Mouse (Mus musculus) retina, postnatal 1 day (tissue): Measurements from ENCODE around the gene Psat1.

Source experiments
- DNase-seq: peaks from one replicate; pipeline ENCODE4 v3.0.0-alpha.2; 2012

The Psat1 gene

DNA sequence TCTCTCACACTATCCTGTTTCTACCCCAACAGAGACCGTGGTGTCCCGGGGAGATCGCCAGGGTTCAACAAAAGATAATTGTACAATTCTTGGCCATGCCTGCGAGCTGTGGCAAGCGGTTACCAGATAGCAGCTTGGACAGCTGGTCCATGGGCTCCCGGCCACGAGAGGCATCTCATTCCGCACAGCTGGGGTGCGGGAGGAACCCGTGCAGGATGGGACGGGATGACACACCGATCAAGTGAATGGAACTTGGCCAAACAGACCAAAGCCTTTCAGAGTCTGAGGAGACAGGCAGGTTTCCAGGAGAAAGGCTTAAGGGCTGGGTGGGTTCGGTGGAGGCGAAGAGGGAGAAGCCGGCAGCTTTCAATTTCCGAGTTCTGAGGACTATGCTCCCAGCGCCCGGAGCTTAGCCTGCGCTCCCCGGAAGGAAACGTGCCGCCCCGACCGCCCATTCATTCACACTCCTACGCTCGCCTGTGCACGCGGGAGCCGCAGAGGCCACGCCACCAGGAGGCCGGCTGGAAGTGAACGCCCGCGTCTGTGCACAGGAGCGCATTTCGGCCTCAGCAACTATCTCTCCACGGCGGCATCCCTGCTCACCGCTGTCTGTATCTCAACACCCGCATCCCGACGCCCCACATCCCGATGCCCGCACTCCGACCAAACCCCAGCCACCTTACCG, 22.8 kb downstream of the Psat1 start:
- DNase-seq, result peak; percentile 70

DNA sequence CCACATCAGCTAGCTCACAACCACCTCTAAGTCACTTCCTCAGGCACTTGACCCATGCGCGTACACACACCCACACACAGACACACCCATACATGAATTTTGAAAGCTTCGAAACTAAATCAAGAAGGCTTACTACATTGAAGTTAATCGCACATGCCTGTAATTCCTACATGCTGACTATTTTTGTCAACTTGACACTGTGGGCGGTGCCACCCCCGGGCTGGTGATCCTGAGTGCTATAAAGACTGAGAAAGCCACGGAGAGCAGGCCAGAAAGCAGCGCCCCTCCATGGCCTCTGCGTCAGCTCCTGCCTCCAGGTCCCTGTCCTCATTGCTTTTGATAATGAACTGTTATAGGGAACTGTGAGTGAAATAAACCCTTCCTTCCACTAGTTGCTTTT, 23.7 kb downstream of the Psat1 start:
- peak; percentile 27 for DNase-seq

- no peak for DNase-seq
These were observed 27.8 kb downstream of the Psat1 start for GRCm38 (mm10) chr19:15919336-15919735.

DNA sequence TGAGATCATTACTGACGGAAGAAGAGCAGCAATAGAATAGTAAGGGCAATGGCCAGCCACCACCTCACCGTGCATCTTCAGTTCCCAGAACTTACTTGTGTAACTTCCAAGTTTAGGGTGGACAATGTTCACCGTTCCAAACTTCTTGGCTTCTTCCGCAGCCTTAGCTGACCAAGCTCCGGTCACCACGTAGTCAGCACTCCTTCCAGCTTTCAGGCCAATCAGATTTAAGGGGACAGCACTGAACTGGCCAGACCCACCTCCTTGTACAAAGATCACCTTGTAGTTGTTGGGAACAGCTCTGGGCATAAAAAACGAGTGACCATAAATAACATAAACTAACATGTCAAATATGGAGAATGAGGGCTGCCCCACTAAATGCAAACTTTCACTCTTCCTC, 29.0 kb downstream of the Psat1 start:
- DNase-seq, result no peak

DNA sequence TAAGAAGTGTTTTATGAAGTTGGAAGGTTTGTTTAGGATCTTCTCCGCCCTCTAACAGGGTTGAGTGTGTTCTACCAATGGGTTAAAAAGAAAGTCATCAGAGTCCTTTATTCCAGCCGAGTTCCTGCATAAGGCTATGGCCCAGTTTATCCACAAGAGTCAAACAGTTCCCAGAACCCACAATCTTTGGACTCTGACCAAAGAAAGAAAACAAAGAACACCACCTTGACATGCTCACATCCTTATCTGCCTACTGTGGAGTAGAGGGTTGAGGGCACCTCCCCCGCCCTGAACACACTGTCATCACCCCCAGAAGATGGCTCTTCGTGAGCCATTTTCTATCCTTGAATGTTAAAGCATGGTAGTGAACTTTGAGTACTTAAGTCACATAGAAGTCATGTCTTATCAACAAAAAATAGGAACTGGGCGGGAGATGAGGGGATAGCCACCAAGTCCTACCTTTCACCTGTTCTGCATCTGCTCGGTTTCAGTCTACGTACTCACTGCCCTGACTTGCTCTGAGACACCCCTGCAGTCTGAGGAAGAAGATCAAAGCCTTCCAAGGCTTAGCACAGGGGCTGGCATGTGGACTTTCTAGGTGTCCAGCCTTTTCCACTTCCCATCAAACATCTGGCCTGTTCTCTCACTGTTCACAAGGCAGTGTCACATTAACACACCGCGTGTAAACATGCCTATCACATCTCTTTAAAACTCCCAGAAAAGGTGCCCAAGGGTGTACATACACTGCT, 33.7 kb downstream of the Psat1 start:
- DNase-seq, result no peak

DNA sequence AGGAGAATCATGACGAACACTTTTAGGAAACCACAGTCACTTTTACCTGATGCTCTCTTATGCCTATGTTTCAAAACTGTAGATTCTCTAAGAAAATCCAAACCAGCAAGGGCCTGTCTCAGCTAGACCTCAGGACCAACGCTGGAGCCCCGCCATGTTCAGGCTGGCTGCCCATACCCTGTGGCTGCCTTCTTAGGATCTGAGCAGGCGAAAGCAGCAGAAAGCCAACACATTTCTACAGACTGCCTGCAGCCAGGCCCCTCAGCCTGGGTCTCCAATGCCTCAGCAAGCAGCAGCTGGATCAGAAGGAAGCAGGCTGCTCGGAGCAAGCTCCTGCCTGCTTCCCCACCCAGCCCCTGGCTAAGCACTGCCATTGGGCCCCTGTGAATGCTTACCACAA, 35.7 kb downstream of the Psat1 start:
- DNase-seq, result no peak

- no peak for DNase-seq
These were observed 36.1 kb downstream of the Psat1 start for GRCm38 (mm10) chr19:15910987-15911386.

DNA sequence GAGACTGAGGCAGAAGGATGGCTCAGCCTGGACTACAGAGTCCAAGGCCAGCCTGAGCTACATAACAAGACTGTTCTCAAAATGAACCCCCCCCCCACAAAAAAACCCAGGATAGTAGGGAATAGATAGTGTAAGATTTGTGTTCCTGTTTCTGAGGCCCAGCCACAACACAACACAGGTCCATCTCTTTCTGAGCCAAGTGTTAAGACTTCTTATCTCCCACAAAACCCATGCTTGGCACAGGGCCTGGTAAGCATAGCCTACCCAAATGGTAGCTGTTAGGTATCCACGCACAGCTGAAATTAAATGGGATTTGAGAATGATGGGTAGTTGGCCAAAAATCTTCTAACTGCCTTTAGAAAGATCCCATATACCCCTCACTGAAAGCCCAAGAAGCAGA, 36.6 kb downstream of the Psat1 start:
- DNase-seq, result no peak

GRCm38 (mm10) chr19:15908016-15908415, 39.1 kb downstream of the Psat1 start:
- no peak for DNase-seq

- DNase-seq, result no peak
These were observed 42.4 kb downstream of the Psat1 start for GRCm38 (mm10) chr19:15904734-15905133.

DNA sequence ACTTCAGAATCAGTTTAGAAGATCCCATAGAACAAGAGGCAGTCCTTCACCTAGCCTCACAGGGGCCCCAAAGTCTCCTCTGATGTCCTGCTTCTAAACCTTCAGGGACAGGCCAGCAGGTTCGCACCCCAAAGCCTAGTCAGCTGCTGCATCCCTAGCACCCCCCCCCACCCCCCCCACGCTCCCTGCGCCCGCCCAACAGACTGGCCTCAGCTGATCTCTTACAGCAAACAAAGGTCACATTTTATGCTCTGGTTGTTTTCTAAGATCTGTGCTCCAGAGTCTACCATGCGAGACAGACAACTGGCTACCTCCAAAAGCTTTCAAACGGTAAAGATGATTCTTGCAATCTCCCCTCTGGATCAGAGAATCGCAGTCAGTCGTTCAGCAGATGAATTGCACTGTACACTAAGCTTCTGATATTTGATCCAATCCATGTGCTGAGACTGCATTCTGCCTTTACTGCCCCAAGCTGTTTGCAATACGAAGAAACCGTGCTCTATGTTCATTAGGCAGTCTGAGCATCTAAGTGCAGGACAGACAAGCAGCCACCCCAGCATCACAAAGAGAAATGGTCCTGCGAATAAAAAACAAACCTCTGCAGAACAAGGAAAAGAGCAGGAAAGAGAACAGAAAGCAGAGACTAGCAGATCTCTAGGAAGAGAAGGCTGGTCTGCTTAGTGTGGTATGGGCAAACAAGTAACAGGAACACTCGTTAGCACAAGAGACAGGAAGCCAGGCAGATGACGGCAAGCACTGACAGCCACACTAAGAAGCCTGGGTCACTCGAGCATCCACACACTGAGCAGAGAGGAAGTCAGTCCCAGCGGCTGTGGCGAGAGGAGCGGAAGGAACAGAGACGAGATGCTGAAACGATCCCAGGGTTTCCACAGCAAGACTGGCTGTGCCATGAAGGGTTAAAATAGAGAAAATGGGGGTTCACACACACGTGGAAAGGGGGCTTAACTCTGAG, 43.3 kb downstream of the Psat1 start:
- peak; percentile 78 for DNase-seq

DNA sequence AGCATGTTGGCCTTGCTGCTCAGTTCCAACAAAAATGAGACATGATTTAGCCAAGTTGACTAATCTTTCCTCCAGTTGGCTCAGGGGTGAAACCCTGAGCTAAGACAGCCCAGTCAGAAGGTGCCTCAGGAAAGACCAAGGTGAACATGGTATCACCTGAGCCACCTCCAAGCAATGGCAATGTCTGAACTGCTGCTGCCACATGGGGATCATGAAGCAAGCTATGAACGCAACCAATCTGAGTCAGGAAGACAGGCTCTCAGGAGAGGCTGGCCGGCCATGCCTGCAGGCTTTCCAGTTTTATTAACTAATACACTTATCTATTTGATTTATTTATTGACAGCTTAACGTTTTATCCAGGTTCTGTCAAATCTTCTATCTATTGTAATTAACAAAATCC, 51.5 kb downstream of the Psat1 start:
- DNase-seq, result no peak

DNA sequence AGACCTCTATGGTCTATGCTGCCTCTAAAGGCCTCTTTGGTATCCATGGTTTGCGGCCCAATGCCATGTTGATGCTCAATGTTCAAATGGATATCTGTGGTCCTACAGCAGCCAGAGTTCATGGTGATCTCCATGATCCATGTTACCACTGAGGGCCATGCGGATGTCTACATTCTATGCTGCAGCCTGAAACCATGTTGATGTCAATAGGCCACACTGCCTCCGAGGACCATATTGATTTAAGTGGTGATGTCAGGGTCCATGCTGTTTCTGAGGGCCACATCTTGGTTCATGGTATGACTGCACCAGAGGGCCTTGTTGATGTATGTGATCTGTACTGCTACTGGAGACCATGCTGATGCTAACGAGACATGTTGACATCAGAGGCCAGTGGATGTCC, 55.0 kb downstream of the Psat1 start:
- DNase-seq, result no peak

GRCm38 (mm10) chr19:15888466-15888865, 58.7 kb downstream of the Psat1 start:
- DNase-seq, result no peak

DNA sequence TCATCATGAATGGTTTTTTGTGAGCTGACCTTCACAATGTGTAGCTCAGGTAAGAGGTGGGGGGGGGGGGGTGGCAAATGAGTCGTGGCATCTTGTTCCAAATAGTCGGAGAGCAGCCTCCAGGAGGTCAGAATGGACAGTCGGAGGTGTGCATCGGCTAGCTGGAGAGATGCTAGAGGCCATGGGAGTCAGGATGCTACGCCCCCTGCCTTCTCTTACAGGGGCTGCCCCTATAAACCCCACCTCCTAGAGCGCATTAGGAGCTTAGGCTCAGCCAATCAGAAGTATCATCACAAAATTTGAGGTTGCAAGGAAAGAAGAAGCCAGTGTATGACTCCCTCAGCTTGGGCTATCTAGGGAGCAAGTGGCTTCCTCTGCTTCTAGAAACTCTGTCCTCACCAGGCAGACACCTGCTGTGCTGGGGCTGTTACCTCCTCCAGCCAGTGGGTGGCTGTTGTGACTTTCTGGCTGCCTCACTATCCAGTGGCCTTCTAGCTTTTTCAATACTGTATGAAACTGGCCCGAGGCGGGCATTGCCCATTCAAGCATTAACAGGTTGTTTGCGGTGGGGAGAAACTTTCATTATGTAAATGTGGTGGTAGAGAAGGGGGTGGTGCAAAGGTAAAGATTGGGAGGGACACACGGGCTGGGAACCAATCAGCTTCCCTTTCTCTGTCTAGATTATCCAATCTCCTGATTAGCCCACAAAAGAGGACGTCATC, 64.3 kb downstream of the Psat1 start:
- DNase-seq, result no peak

DNA sequence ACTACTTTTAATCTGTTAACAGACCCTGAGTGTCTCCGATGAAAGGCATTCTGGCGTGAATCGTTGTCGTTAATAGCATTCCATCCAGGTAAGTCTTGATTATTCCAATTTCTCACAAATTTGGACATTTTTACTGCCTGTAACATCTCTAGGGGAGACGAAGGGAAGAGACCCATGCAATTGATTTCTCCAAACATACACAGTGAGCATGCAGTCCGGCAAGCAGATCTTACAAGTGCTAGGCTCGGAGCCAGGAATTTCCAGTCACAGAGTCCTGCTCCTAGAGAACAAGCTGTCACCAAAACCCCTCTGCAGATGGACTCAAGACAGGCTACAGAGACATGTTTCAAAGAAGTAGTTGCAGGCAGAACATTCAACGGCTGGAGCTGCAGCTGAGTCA, 66.4 kb downstream of the Psat1 start:
- no peak for DNase-seq

DNA sequence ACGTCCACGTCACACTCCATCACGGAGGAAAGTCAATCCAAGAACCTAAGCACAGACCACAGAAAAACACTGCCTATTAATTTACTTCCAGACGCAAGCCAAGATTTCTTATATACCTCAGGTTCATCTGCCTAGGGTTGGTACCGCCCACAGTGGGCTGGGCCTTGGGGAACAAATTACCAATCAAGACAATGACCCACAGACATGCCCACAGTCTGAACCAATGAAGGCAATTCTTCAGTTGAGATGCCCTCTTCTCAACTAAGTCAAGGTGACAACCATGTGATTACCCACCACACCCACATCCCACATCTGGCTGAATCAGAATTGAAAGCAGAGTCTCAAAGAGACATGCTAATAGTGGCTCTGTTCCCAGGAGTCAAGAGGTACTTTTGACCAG, 67.9 kb downstream of the Psat1 start:
- no peak for DNase-seq

- peak; percentile 84 for DNase-seq
These were observed 78.1 kb downstream of the Psat1 start for GRCm38 (mm10) chr19:15868865-15869698.

DNA sequence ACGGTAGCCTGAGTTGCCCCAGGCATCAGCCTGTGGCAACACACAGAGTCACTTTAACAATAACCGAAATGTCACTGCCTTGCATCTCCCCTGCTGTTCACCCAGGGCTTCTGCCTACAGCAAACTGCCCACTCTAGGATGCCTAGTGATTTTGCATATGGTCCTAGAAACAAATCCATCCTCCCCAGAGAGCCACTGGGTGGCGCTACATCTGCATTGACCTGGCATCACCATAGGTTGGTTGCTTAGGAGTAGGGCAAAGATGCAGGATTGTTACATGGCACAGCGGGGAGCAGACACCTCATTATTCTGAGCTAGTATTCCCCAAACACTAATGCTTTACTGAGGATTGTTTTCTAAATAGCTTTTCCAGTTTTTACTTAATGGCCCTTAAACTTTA, 80.3 kb downstream of the Psat1 start:
- DNase-seq, result peak; percentile 51

- no peak for DNase-seq
These were observed 81.0 kb downstream of the Psat1 start for GRCm38 (mm10) chr19:15866126-15866525.

- peak; percentile 28 for DNase-seq
These were observed 81.7 kb downstream of the Psat1 start for GRCm38 (mm10) chr19:15865431-15865830.

DNA sequence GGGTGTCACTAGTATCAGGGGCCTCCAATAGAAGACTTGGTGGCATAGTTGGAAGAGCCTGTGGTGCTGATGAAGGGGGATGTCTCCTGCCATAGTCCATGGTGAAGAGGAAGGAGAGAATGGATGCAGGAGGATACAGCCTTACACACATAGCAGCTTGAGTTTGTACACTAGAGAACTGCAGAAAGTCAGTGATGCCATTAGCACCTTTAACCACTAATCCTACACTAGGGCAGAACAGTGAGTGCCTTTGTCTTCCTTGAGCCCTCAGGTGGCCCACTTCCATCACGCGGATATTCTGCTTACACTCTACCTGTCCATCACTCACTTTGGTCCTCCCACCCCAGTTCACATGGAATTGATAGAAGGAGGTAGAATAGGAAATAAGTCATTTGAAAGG, 83.0 kb downstream of the Psat1 start:
- no peak for DNase-seq
